Mouse (Mus musculus): ENCODE data around the gene Ces1a. TPM values are rescaled to one million over a fixed set of nuclear protein-coding genes. Genes with fewer than 3 reads are reported as not detected.

Ces1a gene
- polyA plus RNA-seq, 1 experiment from 2014 or later: not detected

- peak; percentile 14; the same call in 1 of the 2 replicates for ATAC-seq (ENCODE audit: insufficient read depth)
- Histone ChIP-seq H3K4me2 (no peak overlapping the region), H3K9me3 (ENCODE audit: low read depth, low read length) (no peaks in the 10 kb centered on the region), H3K27me3 (ENCODE audit: insufficient read depth, low read length) (no peaks in the 10 kb centered on the region), H3K4me3 (ENCODE audit: low read depth, low read length) (no peak overlapping the region), H3K36me3 (ENCODE audit: insufficient read depth) (no peaks in the 10 kb centered on the region), H3K27ac (ENCODE audit: low read depth) (no peak overlapping the region), H3K4me1 (ENCODE audit: insufficient read depth) (no peaks in the 10 kb centered on the region), H3K9ac (no peak overlapping the region)
- TF ChIP-seq CTCF (IDR thresholded peaks at IDR 0.05; ENCODE audit: low read depth): peak; percentile 82
- 38% methylated on average over 2 of the region's 2 CpGs for WGBS
- DNase-seq: peak; percentile 94
Measured at GRCm38 (mm10) chr8:92998600-92998999, 49.4 kb downstream of the Ces1a start.

DNA sequence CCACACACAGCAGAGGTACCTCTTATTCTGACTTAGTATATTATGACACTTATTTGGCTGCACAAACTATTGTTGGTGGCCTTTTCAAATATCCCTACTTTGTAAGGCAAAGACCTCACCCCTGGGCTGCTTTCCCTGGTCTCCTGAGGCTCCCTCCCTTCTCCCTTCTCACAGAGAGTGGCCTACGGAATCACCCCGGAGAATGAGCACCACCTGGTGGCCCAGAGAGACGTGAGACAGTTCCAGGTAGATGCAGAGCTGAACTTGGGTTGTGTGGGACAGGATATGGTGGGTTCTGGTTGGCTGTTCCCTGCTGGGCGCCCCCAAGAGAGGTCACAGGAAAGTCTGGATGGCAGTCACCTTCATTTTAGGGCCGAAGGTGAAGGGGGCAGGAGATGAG is 51.2 kb downstream of the Ces1a start:
- H3K4me1 ChIP-seq (ENCODE audit: insufficient read depth): no peaks in the 10 kb centered on the region
- DNase-seq (peak; percentile 75), ATAC-seq (ENCODE audit: insufficient read depth) (peak; percentile 39; the same call in 1 of the 2 replicates)
- no peaks in the 10 kb centered on the region for H3K9me3 ChIP-seq (ENCODE audit: low read depth, low read length)
- no peak overlapping the region for H3K4me3 ChIP-seq (ENCODE audit: low read depth, low read length)
- 20% methylated on average over 5 of the region's 5 CpGs for WGBS
- H3K9ac ChIP-seq: no peak overlapping the region
- no peak overlapping the region for H3K4me2 ChIP-seq
- no peak overlapping the region for H3K27ac ChIP-seq (ENCODE audit: low read depth)
- peak; percentile 80 for TF ChIP-seq CTCF (IDR thresholded peaks at IDR 0.05; ENCODE audit: low read depth)
- no peaks in the 10 kb centered on the region for H3K36me3 ChIP-seq (ENCODE audit: insufficient read depth)
- no peaks in the 10 kb centered on the region for H3K27me3 ChIP-seq (ENCODE audit: insufficient read depth, low read length)

GRCm38 (mm10) chr8:92984376-92984775 is 63.6 kb downstream of the Ces1a start:
- Histone ChIP-seq H3K4me1 (ENCODE audit: insufficient read depth) (peaks cover 9% of the 10 kb centered on the region), H3K4me2 (no peak overlapping the region), H3K27me3 (ENCODE audit: insufficient read depth, low read length) (no peaks in the 10 kb centered on the region), H3K27ac (ENCODE audit: low read depth) (no peak overlapping the region), H3K9me3 (ENCODE audit: low read depth, low read length) (no peaks in the 10 kb centered on the region), H3K9ac (no peak overlapping the region), H3K36me3 (ENCODE audit: insufficient read depth) (no peaks in the 10 kb centered on the region), H3K4me3 (ENCODE audit: low read depth, low read length) (no peak overlapping the region)
- 20% methylated on average over 2 of the region's 2 CpGs for WGBS
- peak; percentile 98 for ATAC-seq (ENCODE audit: insufficient read depth)
- TF ChIP-seq CTCF (IDR thresholded peaks at IDR 0.05; ENCODE audit: low read depth): no peak
- DNase-seq: peak; percentile 88

DNA sequence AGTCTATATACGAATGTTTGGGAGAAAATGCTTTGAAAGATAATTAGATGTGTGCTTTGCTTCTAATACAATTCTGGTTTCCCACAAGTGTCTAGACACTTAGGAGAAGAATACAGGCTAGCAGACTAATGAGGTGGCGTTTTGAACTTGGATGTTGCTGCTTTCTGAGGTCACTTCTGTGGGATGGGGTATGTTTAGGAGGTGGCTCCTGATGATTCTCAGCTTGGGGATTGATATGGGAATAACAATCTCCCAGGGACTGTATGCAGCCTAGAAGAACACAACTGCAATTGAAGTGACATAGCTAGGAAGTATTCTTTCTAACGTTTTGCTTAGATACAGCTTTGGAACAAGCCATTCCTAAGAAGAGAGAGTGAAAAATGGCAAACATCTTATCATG is 65.5 kb downstream of the Ces1a start:
- ATAC-seq (ENCODE audit: insufficient read depth): peak; percentile 65

GRCm38 (mm10) chr8:92976656-92977055 is 71.3 kb downstream of the Ces1a start:
- no peak overlapping the region for H3K4me3 ChIP-seq (ENCODE audit: low read depth, low read length)
- H3K27me3 ChIP-seq (ENCODE audit: insufficient read depth, low read length): no peaks in the 10 kb centered on the region
- no peaks in the 10 kb centered on the region for H3K36me3 ChIP-seq (ENCODE audit: insufficient read depth)
- no peak overlapping the region for H3K9ac ChIP-seq
- no peak for ATAC-seq (ENCODE audit: insufficient read depth)
- H3K9me3 ChIP-seq (ENCODE audit: low read depth, low read length): no peaks in the 10 kb centered on the region
- WGBS: 85% methylated on average over 5 of the region's 5 CpGs
- H3K4me2 ChIP-seq: no peak overlapping the region
- peaks cover 3% of the 10 kb centered on the region; the same call in 1 of the 2 replicates for H3K4me1 ChIP-seq (ENCODE audit: insufficient read depth)
- no peak for DNase-seq
- no peak for TF ChIP-seq CTCF (IDR thresholded peaks at IDR 0.05; ENCODE audit: low read depth)
- H3K27ac ChIP-seq (ENCODE audit: low read depth): no peak overlapping the region

More for the DNA sequence above, 65.5 kb downstream of the Ces1a start:
- DNase-seq: peak; percentile 90
- no peaks in the 10 kb centered on the region for H3K36me3 ChIP-seq (ENCODE audit: insufficient read depth)
- no peak for TF ChIP-seq CTCF (IDR thresholded peaks at IDR 0.05; ENCODE audit: low read depth)
- H3K9ac ChIP-seq: no peak overlapping the region
- no peak overlapping the region for H3K4me2 ChIP-seq
- no peaks in the 10 kb centered on the region for H3K9me3 ChIP-seq (ENCODE audit: low read depth, low read length)
- H3K27me3 ChIP-seq (ENCODE audit: insufficient read depth, low read length): no peaks in the 10 kb centered on the region
- no peak overlapping the region for H3K4me3 ChIP-seq (ENCODE audit: low read depth, low read length)
- H3K27ac ChIP-seq (ENCODE audit: low read depth): peak overlapping the region; percentile 8; the same call in 1 of the 2 replicates
- H3K4me1 ChIP-seq (ENCODE audit: insufficient read depth): peaks cover 9% of the 10 kb centered on the region
- WGBS: 35% methylated on average over 3 of the region's 3 CpGs

DNA sequence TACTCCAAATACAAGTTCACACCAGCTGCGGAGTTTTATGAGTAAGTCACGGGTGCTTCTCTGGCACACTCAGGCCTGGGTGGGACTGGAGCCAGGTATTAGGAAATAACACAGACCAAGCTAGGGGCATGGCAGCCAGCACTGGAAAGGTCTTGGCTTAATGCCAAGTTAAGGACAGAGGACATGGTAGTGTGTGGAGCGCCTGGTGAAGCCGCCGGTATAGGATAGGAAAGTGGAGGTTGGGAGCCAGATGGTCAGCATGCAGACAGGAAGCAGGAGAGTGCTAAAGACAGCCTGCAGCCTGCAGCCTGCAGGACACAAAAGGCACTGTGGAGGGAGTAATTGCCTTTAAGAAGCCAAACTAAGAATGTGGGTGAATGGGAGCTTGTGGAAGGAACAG is 75.0 kb downstream of the Ces1a start:
- TF ChIP-seq CTCF (IDR thresholded peaks at IDR 0.05; ENCODE audit: low read depth): peak; percentile 64
- Histone ChIP-seq H3K36me3 (ENCODE audit: insufficient read depth) (no peaks in the 10 kb centered on the region), H3K4me1 (ENCODE audit: insufficient read depth) (peaks cover 3% of the 10 kb centered on the region; the same call in 1 of the 2 replicates), H3K27ac (ENCODE audit: low read depth) (no peak overlapping the region), H3K27me3 (ENCODE audit: insufficient read depth, low read length) (no peaks in the 10 kb centered on the region), H3K4me2 (no peak overlapping the region), H3K9me3 (ENCODE audit: low read depth, low read length) (no peaks in the 10 kb centered on the region), H3K4me3 (ENCODE audit: low read depth, low read length) (no peak overlapping the region), H3K9ac (no peak overlapping the region)
- DNase-seq: peak; percentile 90
- peak; percentile 99 for ATAC-seq (ENCODE audit: insufficient read depth)
- 24% methylated on average over 5 of the region's 5 CpGs for WGBS

Other genes starting within 250 kb of the Ces1a start
- 268 and 283 TPM in 2 replicates for gene Mmp2, start 220.9 kb downstream of the Ces1a start, polyA plus RNA-seq (2014; fragmentation: Nextera tagmentation; extraction: Ambion mirVana)
- 7.8 and 8.0 TPM in 2 replicates for gene Lpcat2, start 192.9 kb downstream of the Ces1a start, polyA plus RNA-seq (2014; fragmentation: Nextera tagmentation; extraction: Ambion mirVana)
- 0.26 and 1.2 TPM in 2 replicates for gene Capns2, start 146.8 kb downstream of the Ces1a start, polyA plus RNA-seq (2014; fragmentation: Nextera tagmentation; extraction: Ambion mirVana)
- 0.08 and 0.16 TPM in 2 replicates for gene Slc6a2, start 88.1 kb downstream of the Ces1a start, polyA plus RNA-seq (2014; fragmentation: Nextera tagmentation; extraction: Ambion mirVana)
- not detected in 2 replicates for gene Ces1b, start 31.8 kb upstream of the Ces1a start, polyA plus RNA-seq (2014; fragmentation: Nextera tagmentation; extraction: Ambion mirVana)
- gene Ces1c, start 83.1 kb upstream of the Ces1a start, polyA plus RNA-seq (2014; fragmentation: Nextera tagmentation; extraction: Ambion mirVana): not detected in 2 replicates
- gene Ces1d, start 149.6 kb upstream of the Ces1a start, polyA plus RNA-seq (2014; fragmentation: Nextera tagmentation; extraction: Ambion mirVana): 17.6 and 18.5 TPM in 2 replicates
- 0.09 and 0.17 TPM in 2 replicates for gene Ces1e, start 181.4 kb upstream of the Ces1a start, polyA plus RNA-seq (2014; fragmentation: Nextera tagmentation; extraction: Ambion mirVana)
- gene Ces1f, start 231.6 kb upstream of the Ces1a start, polyA plus RNA-seq (2014; fragmentation: Nextera tagmentation; extraction: Ambion mirVana): 4.3 and 5.6 TPM in 2 replicates